Mouse (Mus musculus) kidney, embryonic 15.5 days (tissue): ENCODE measurements around the gene Armc7. TPM values are rescaled to one million over a fixed set of nuclear protein-coding genes. Genes with fewer than 3 reads are reported as not detected.
"Not testable (repeated sequence)": the region's sequence is repeated elsewhere in the genome, so short reads cannot be mapped to it uniquely, and the experiment has no call there.

Experiments
- ATAC-seq: fragments of 200-750 bp; cut with Nextera tagmentation; replicated peaks from 2 replicates; pipeline ENCODE4 v1.8.0; 2017; ENCODE audit warnings: moderate TSS enrichment; ENCODE audit not compliant: low FRiP score
- H3K27ac ChIP-seq: fragments of 300-500 bp; sonication (generic); 2 replicates; pipeline ENCODE4 v1.5.1; 2015; ENCODE audit warnings: mild to moderate bottlenecking, inconsistent platforms
- H3K27me3 ChIP-seq: fragments of 300-500 bp; sonication (generic); 2 replicates; pipeline ENCODE4 v1.6.1; 2015; ENCODE audit warnings: inconsistent platforms
- H3K36me3 ChIP-seq: fragments of 300-500 bp; sonication (generic); 2 replicates; pipeline ENCODE4 v1.6.1; 2015; ENCODE audit warnings: inconsistent platforms
- H3K4me1 ChIP-seq: fragments of 300-500 bp; sonication (generic); 2 replicates; pipeline ENCODE4 v1.6.1; 2015; ENCODE audit warnings: inconsistent platforms
- H3K4me2 ChIP-seq: fragments of 300-500 bp; sonication (generic); 2 replicates; pipeline ENCODE4 v1.6.1; 2015; ENCODE audit warnings: moderate library complexity, mild to moderate bottlenecking, inconsistent platforms
- H3K4me3 ChIP-seq: fragments of 300-500 bp; sonication (generic); replicated peaks from 2 replicates; pipeline ENCODE4 v1.5.1; 2015; ENCODE audit warnings: mild to moderate bottlenecking, inconsistent platforms
- H3K9ac ChIP-seq: fragments of 300-500 bp; sonication (generic); 2 replicates; pipeline ENCODE4 v1.6.1; 2015; ENCODE audit warnings: mild to moderate bottlenecking, inconsistent platforms
- H3K9me3 ChIP-seq: fragments of 300-500 bp; sonication (generic); replicated peaks from 2 replicates; pipeline ENCODE4 v1.6.1; 2016; ENCODE audit warnings: inconsistent platforms
- WGBS: fragments of 180-500 bp; shearing (Covaris S2); methylation state at CpG from one replicate; pipeline ENCODE4 v1.1.7; 2015; ENCODE audit warnings: mixed read lengths; 5-methylcytosine and 5-hydroxymethylcytosine counted together
- polyA plus RNA-seq: library from polyadenylated mRNA; unstranded; fragments of >200 nt; fragmentation: Nextera tagmentation; extraction: Ambion mirVana; gene quantifications from 2 replicates; pipeline ENCODE4 v1.2.1, GENCODE M21; 2015

Gene Armc7
- polyA plus RNA-seq, 1 experiment from 2014 or later, result 9.1 TPM

DNA sequence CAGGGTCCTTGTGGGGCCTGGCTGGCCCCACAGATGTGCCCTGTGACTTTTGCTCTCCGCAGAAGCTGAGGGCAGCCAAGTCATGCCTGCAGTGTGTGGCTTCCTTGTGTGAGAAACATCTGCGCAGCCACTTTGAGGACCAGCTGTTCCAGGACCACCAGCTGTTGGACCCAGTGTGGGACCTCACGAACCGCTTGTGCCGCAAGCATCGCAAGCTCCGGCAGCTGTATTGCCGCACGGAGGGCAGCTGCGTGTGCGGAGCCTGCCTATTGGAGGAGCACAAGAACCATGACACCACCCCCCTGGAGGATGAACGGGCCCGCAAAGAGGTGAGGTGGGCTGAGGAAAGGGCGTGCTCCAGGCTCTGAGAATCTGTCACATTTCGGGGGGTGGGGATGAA, 34.0 kb upstream of the Armc7 start:
- 56% methylated on average over 15 of the region's 15 CpGs for WGBS
- no peak overlapping the region for H3K9ac ChIP-seq
- H3K4me3 ChIP-seq, result no peak overlapping the region
- no peak for ATAC-seq
- no peak overlapping the region for H3K27ac ChIP-seq
- H3K4me2 ChIP-seq, result no peak overlapping the region
- no peaks in the 10 kb centered on the region for H3K27me3 ChIP-seq
- peaks cover 4% of the 10 kb centered on the region for H3K4me1 ChIP-seq
- H3K9me3 ChIP-seq, result no peaks in the 10 kb centered on the region
- H3K36me3 ChIP-seq, result no peaks in the 10 kb centered on the region

DNA sequence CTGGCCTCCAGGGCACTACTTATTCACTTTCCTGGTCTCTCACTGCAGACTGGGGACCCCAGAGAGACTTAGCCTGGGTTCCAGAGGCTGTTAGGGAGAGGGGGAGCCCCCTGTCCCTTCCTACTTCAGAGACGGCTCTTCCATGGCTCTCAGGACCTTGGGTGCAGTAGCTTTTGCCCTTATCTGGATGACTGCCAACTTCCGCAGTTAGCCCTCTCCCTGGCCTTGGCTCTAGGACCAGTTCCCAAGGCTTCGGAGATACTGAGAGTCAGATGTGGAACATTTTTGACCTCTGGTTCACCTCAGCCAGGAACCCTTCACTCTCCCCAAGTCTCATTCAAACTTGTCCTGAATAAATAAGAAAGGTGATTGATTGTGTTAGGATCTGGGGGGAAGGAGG, 28.6 kb upstream of the Armc7 start:
- Histone ChIP-seq H3K9me3 (no peaks in the 10 kb centered on the region), H3K4me1 (peaks cover 44% of the 10 kb centered on the region), H3K4me2 (no peak overlapping the region), H3K27me3 (no peaks in the 10 kb centered on the region), H3K36me3 (no peaks in the 10 kb centered on the region), H3K9ac (no peak overlapping the region), H3K4me3 (no peak overlapping the region), H3K27ac (peak overlapping the region; percentile 91)
- ATAC-seq, result no peak
- WGBS, result 45% methylated on average over 3 of the region's 3 CpGs

GRCm38 (mm10) chr11:115447321-115447885, 28.1 kb upstream of the Armc7 start:
- H3K27me3 ChIP-seq, result no peaks in the 10 kb centered on the region
- H3K36me3 ChIP-seq, result no peaks in the 10 kb centered on the region
- H3K9me3 ChIP-seq, result no peaks in the 10 kb centered on the region
- ATAC-seq, result no peak
- no peak overlapping the region for H3K4me3 ChIP-seq
- 79% methylated on average over 11 of the region's 11 CpGs for WGBS
- no peak overlapping the region for H3K4me2 ChIP-seq
- H3K27ac ChIP-seq, result peak overlapping the region; percentile 91
- peaks cover 44% of the 10 kb centered on the region for H3K4me1 ChIP-seq
- no peak overlapping the region for H3K9ac ChIP-seq

- no peaks in the 10 kb centered on the region for H3K36me3 ChIP-seq
- H3K27me3 ChIP-seq, result no peaks in the 10 kb centered on the region
- H3K4me2 ChIP-seq, result no peak overlapping the region
- H3K4me3 ChIP-seq, result no peak overlapping the region
- no peaks in the 10 kb centered on the region for H3K9me3 ChIP-seq
- WGBS, result 86% methylated on average over 16 of the region's 16 CpGs
- ATAC-seq, result no peak
- peak overlapping the region; percentile 91 for H3K27ac ChIP-seq
- no peak overlapping the region for H3K9ac ChIP-seq
- H3K4me1 ChIP-seq, result peaks cover 44% of the 10 kb centered on the region
These were observed 27.4 kb upstream of the Armc7 start for GRCm38 (mm10) chr11:115448075-115448474.

DNA sequence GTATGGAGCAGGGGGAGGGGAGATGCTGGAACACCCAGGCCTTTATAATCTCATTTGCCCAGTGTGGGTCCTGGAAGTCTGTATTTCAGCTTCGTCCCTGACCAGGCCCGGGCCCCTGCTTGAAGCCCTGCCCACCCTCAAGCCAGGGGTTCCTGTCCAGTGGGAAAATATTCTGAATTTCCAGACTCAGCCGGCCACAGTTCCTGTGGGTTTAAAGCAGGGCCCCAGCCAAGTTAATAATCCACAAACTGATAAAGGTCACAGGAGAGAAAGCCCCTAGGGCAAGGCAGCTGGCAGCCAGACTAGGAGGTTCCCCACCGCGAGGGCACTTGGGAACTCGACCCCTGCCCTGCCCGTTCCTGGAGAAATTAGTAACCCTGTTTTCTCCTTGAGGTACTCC, 26.5 kb upstream of the Armc7 start:
- peak overlapping the region; percentile 91 for H3K27ac ChIP-seq
- no peaks in the 10 kb centered on the region for H3K9me3 ChIP-seq
- peaks cover 48% of the 10 kb centered on the region for H3K4me1 ChIP-seq
- no peaks in the 10 kb centered on the region for H3K27me3 ChIP-seq
- no peak overlapping the region for H3K4me3 ChIP-seq
- H3K4me2 ChIP-seq, result no peak overlapping the region
- 46% methylated on average over 7 of the region's 7 CpGs for WGBS
- peak; percentile 77 for ATAC-seq
- H3K9ac ChIP-seq, result no peak overlapping the region
- H3K36me3 ChIP-seq, result no peaks in the 10 kb centered on the region

- ATAC-seq, result no peak
- H3K9me3 ChIP-seq, result 0 out of 2 replicates have a peak, but pooled peaks cover 2% of the 10 kb centered on the region
- H3K4me3 ChIP-seq, result no peak overlapping the region
These were observed 25.3 kb upstream of the Armc7 start for GRCm38 (mm10) chr11:115450176-115450575.

DNA sequence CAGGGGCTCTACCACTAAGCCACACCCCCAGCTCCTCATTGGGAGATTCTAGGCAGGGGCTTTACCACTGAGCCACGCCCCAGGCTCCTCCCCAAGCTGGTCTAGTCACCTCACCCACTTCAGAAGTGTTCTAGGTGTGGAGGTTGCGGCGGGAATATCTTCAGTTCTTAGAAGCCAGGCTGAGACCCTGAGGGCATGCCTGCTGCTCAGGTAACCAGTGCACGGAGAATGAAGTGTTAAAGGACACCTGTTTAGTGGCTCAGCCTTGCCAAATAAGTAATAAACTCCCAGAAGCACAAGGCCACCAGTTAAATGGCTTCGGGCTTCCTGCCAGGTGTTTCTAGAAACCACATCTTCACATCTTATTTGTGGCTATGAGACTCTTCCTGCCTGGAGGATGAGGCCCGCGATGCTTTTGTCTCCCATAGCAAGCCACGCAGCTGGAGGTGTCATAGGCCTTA, 23.7 kb upstream of the Armc7 start:
- no peak for ATAC-seq
- no peak overlapping the region for H3K4me2 ChIP-seq
- no peak overlapping the region for H3K4me3 ChIP-seq
- 0 out of 2 replicates have a peak, but pooled peaks cover 2% of the 10 kb centered on the region for H3K9me3 ChIP-seq
- H3K27me3 ChIP-seq, result no peaks in the 10 kb centered on the region
- 0 out of 2 replicates have a peak overlapping the region, but pooled peaks have one; percentile 37 for H3K27ac ChIP-seq
- 80% methylated on average over 8 of the region's 8 CpGs for whole genome bisulfite sequencing
- H3K36me3 ChIP-seq, result no peaks in the 10 kb centered on the region
- H3K9ac ChIP-seq, result no peak overlapping the region
- peaks cover 42% of the 10 kb centered on the region for H3K4me1 ChIP-seq

More at GRCm38 (mm10) chr11:115450176-115450575, 25.3 kb upstream of the Armc7 start:
- H3K27me3 ChIP-seq, result no peaks in the 10 kb centered on the region
- no peak overlapping the region for H3K9ac ChIP-seq
- no peaks in the 10 kb centered on the region for H3K36me3 ChIP-seq
- 67% methylated on average over 7 of the region's 7 CpGs for WGBS
- H3K4me2 ChIP-seq, result no peak overlapping the region
- H3K27ac ChIP-seq, result peak overlapping the region; percentile 91
- H3K4me1 ChIP-seq, result peaks cover 48% of the 10 kb centered on the region

DNA sequence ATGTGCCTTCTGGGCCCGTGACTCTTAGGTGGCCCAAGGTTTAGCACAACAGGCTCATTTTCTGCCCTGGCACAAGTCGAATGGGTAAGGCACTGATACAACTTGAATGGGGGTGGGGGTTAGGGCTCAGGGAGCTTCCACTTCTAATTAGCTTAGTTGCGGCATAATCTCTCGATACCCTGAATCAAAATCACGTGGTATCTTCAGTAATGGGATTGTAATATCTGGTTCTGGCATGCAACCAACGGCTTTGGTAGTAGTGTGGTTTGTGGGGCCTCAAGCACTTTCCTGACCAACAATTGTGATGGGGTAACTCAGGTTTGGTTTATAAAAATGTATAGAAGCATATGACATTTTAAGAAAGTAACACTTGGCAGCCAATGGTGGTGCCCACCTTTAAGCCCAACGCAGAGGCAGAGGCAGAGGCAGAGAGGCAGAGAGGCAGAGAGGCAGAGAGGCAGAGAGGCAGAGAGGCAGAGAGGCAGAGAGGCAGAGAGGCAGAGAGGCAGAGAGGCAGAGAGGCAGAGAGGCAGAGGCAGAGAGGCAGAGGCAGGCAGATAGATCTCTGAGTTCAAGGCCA, 23.1 kb upstream of the Armc7 start:
- 85% methylated on average over 7 of the region's 7 CpGs for WGBS
- no peaks in the 10 kb centered on the region for H3K36me3 ChIP-seq
- no peak overlapping the region for H3K27ac ChIP-seq
- H3K4me1 ChIP-seq, result peaks cover 40% of the 10 kb centered on the region
- H3K4me2 ChIP-seq, result no peak overlapping the region
- H3K27me3 ChIP-seq, result no peaks in the 10 kb centered on the region
- no peak for ATAC-seq
- H3K9ac ChIP-seq, result no peak overlapping the region
- H3K9me3 ChIP-seq, result 0 out of 2 replicates have a peak, but pooled peaks cover 2% of the 10 kb centered on the region
- H3K4me3 ChIP-seq, result no peak overlapping the region

DNA sequence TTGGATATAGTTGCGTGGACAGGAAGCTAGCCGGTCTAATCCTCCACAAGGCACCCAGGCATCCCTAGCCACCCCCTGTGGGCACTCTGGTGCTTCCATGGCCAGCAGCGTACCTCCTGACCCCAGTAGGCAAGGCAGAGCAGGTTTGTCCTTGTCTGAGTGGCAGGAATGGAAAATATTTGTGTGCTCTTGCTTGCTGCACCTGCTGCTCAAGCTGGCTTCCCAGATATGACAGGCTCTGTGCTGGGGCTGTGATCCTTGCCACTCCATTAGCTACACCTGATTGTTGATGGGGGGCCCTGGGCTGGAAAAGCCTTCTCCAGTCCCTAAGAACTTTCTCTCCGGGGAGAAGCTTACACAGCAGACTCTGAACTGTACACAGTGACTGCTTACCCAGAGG, 22.2 kb upstream of the Armc7 start:
- peaks cover 37% of the 10 kb centered on the region for H3K4me1 ChIP-seq
- H3K4me3 ChIP-seq, result no peak overlapping the region
- H3K27me3 ChIP-seq, result no peaks in the 10 kb centered on the region
- 0 out of 2 replicates have a peak, but pooled peaks cover 2% of the 10 kb centered on the region for H3K9me3 ChIP-seq
- 52% methylated on average over 4 of the region's 4 CpGs for WGBS
- H3K4me2 ChIP-seq, result no peak overlapping the region
- no peak overlapping the region for H3K9ac ChIP-seq
- ATAC-seq, result no peak
- peak overlapping the region; percentile 23 for H3K27ac ChIP-seq
- H3K36me3 ChIP-seq, result no peaks in the 10 kb centered on the region

DNA sequence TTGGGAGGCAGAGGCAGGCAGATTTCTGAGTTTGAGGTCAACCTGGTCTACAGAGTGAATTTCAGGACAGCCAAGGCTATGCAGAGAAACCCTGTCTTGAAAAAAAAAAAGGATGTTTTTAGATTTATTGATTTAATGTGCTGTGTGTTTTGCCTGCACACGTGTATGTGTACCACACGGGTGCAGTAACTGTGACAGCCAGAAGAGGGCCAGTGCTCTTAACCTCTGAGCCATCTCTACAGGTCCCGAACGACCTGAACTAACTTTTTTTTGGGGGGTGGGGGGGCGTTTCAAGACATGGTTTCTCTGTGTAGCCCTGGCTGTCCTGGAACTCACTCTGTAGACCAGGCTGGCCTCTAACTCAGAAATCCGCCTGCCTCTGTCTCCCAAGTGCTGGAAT, 20.6 kb upstream of the Armc7 start:
- H3K36me3 ChIP-seq, H3K9ac ChIP-seq, H3K4me2 ChIP-seq, H3K4me3 ChIP-seq, H3K9me3 ChIP-seq, ATAC-seq, H3K27ac ChIP-seq, H3K27me3 ChIP-seq: not testable (repeated sequence)
- H3K4me1 ChIP-seq, result peaks cover 26% of the 10 kb centered on the region
- 87% methylated on average over 6 of the region's 6 CpGs for WGBS

- ATAC-seq, result no peak
- H3K36me3 ChIP-seq, result no peaks in the 10 kb centered on the region
- no peaks in the 10 kb centered on the region for H3K27me3 ChIP-seq
- no peak overlapping the region for H3K4me2 ChIP-seq
- peaks cover 19% of the 10 kb centered on the region for H3K4me1 ChIP-seq
- no peak overlapping the region for H3K4me3 ChIP-seq
- no peak overlapping the region for H3K27ac ChIP-seq
- H3K9ac ChIP-seq, result no peak overlapping the region
- WGBS, result 86% methylated on average over 15 of the region's 15 CpGs
- H3K9me3 ChIP-seq, result 0 out of 2 replicates have a peak, but pooled peaks cover 2% of the 10 kb centered on the region
These were observed 19.8 kb upstream of the Armc7 start for GRCm38 (mm10) chr11:115455619-115456018.

GRCm38 (mm10) chr11:115456182-115456581, 19.3 kb upstream of the Armc7 start:
- no peak for ATAC-seq

More at GRCm38 (mm10) chr11:115456182-115456581, 19.3 kb upstream of the Armc7 start:
- Histone ChIP-seq H3K4me1 (peaks cover 18% of the 10 kb centered on the region), H3K27ac (no peak overlapping the region), H3K27me3 (no peaks in the 10 kb centered on the region), H3K36me3 (no peaks in the 10 kb centered on the region), H3K9ac (no peak overlapping the region), H3K4me2 (no peak overlapping the region), H3K4me3 (no peak overlapping the region), H3K9me3 (0 out of 2 replicates have a peak, but pooled peaks cover 2% of the 10 kb centered on the region)
- WGBS, result 93% methylated on average over 5 of the region's 5 CpGs
